Mouse (Mus musculus) thymus, postnatal 10 days (tissue): ENCODE data around the gene Agap1.

Source experiments
- DNase-seq, 2 experiments: peaks; one replicate each; pipeline ENCODE4 v3.0.0; 2021; ENCODE audit warnings: low spot score in 2 of 2

Agap1 gene

GRCm38 (mm10) chr1:89457126-89458031, 2.8 kb downstream of the Agap1 start:
- no peak for DNase-seq

GRCm38 (mm10) chr1:89461881-89462280, 7.3 kb downstream of the Agap1 start:
- no peak for DNase-seq

GRCm38 (mm10) chr1:89463138-89463537, 8.5 kb downstream of the Agap1 start:
- DNase-seq = no peak

- no peak for DNase-seq
Observed at GRCm38 (mm10) chr1:89465417-89466002, 10.9 kb downstream of the Agap1 start.

- no peak for DNase-seq
Observed at GRCm38 (mm10) chr1:89467321-89468069, 12.9 kb downstream of the Agap1 start.

GRCm38 (mm10) chr1:89468141-89468540, 13.5 kb downstream of the Agap1 start:
- no peak for DNase-seq

- no peak for DNase-seq
Observed at GRCm38 (mm10) chr1:89471430-89471829, 16.8 kb downstream of the Agap1 start.

GRCm38 (mm10) chr1:89471891-89472290, 17.3 kb downstream of the Agap1 start:
- DNase-seq = no peak

GRCm38 (mm10) chr1:89473946-89474345, 19.3 kb downstream of the Agap1 start:
- DNase-seq = no peak

GRCm38 (mm10) chr1:89474853-89475252, 20.2 kb downstream of the Agap1 start:
- no peak for DNase-seq

- no peak for DNase-seq
Observed at GRCm38 (mm10) chr1:89477033-89477432, 22.4 kb downstream of the Agap1 start.

GRCm38 (mm10) chr1:89478571-89479460, 24.2 kb downstream of the Agap1 start:
- no peak for DNase-seq

- DNase-seq = no peak
Observed at GRCm38 (mm10) chr1:89481154-89481553, 26.5 kb downstream of the Agap1 start.

GRCm38 (mm10) chr1:89482812-89483211, 28.2 kb downstream of the Agap1 start:
- no peak for DNase-seq

GRCm38 (mm10) chr1:89486891-89487290, 32.3 kb downstream of the Agap1 start:
- no peak for DNase-seq

- no peak for DNase-seq
Observed at GRCm38 (mm10) chr1:89489111-89489971, 34.7 kb downstream of the Agap1 start.

GRCm38 (mm10) chr1:89493177-89493576, 38.6 kb downstream of the Agap1 start:
- DNase-seq = no peak

- DNase-seq = no peak
Observed at GRCm38 (mm10) chr1:89494816-89495215, 40.2 kb downstream of the Agap1 start.

- DNase-seq = no peak
Observed at GRCm38 (mm10) chr1:89496204-89496603, 41.6 kb downstream of the Agap1 start.

- DNase-seq = no peak
Observed at GRCm38 (mm10) chr1:89500925-89501324, 46.3 kb downstream of the Agap1 start.
